Mouse (Mus musculus): Measurements from ENCODE around the gene Rhox2h.
"Not testable (repeated sequence)": the region's sequence is repeated elsewhere in the genome, so short reads cannot be mapped to it uniquely, and the experiment has no call there.

Rhox2h gene

DNA sequence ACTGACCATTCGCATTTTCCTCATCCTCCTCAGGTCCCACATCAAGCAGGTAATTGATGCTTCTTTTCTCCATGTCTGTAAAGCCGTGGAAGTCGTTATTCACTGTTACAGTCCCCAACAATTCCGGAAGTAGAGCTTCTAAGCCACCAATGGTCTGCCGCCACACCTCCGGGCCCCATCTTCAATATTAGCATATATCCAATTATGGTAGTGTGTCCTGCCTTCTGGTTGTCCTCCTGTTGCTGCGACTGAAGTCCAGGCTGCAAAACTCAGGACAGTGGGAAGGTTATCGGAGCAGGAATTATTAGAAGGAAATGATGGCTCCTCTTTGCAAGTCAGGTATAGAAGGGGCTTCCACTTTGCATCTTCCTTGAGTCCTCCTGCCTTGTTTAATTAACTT lies at the start of gene Rhox2h:
Gene Rhox2h, minus strand, starts transcription at position 101 of the 400 bp plus-strand sequence.
- not testable (repeated sequence) for DNase-seq (ENCODE audit: low read depth, low spot score)

DNA sequence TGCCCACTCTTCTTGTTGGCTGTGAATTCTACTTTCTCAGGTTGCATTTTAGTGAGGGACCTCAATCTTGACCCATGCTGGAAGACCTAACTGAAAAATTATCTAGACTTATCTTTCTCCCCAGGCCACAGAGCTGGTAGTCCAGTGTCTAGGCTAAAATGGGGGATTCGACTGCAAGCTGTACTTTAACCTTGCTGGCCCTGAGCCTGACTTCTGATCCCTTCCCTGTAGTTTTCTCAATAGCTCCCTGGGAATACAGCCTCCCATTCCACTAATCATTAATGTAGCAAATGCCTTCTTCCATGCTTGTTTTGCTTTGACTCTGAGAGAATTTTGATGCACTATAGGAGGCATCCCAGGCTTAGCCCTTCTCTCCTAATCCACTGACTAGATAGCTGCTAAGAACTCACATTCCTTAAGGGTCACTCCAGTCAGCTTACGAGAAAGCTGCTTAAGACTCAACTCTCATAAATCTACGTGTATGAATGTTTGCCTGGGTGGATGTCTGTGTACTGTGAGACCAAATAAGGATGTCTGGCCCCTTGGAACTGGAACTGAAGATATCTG lies 28.8 kb upstream of the Rhox2h start:
- DNase-seq (ENCODE audit: low read depth, low spot score): no peak

DNA sequence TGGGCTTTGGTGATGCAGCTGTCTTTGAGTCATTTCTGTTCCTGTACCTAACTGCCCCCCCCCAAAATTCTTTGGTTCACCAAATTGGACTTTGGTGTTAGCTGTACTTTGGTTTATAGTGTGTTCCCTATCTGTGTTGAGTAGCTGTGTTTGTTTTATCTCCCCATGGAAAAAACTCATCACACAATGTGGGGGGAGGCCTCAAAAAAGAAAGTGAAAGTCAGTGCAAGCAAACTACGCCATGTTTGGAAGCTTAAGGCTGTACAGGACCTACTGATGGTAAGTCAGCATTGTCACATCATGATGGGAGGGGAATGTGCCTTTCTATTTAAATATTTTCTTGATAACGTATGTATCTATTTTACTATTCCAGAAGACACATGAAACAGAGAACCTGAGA lies 19.2 kb upstream of the Rhox2h start:
- no peak for DNase-seq (ENCODE audit: low read depth, low spot score)

DNA sequence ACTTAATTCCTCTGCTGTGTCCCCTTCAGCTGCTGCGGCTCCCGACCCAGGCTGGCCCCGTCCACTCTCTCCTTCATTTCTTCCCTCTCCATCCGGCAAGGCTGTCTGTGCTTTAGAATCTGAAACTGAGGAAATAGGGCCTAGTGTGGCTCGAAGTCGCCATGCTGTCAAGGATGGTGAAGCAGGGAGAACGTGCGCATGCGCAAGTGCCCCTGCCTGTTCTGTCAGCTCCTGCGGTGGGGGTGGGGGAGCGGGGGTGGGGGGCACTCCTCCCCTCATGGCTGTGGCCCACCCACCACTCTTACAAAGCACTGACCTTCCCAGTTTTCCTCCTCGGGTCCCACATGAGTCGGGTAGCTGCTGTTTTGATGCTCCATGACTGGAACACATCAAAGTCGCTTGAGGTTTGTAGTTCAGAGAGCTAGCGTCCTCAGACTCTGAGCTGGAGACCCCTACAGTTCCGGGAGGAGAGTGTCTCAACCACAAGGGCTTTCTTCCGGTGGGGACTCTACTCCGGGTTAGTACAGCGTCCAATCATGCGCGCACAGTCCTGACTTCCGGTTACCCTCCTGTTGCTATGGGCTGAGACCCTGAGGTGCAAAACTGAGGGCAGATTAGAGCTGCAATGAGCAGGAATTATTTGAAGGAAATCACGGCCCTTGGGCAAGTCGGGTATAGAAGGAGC lies 10.1 kb upstream of the Rhox2h start:
- DNase-seq (ENCODE audit: low read depth, low spot score): no peak

DNA sequence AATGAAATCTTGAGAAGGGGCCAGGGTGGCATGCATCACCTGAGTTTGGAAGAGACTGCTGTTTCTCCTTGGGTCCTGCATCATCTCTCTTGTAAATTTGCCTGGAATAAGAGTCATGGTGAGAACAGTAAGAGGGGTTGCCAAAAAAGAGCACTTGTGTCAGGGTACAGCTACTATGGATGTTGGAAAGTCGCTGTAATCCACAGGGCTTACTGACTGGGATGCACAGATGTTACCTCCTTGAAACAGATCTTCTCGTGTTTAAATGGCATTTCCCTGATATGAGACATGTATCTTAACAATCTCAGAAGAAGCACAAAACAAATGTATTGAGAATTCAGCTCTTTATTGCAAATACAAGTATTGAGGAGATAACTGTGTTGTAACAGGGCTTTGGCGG lies 4.4 kb downstream of the Rhox2h start, which contains the start of gene Rhox3h:
Gene Rhox3h, minus strand, starts transcription at position 101 of the 400 bp plus-strand sequence.
- DNase-seq (ENCODE audit: low read depth, low spot score): not testable (repeated sequence)

DNA sequence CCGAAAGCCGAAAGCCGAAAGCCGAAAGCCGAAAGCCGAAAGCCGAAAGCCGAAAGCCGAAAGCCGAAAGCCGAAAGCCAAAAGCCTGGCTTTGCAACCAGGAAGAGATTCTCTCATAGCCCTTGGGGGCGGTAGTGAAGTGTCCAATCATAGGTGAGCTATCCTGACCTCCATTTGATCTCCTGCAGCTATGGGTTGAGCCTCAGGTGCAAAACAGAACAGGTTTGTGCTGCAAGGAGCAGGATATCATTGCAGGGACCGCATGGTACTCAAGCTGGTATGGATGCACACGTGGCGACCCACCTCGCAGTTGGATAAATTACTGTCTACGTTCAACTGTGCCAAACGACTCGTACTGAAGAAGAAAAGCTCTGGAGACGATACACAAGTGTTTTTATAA lies 21.9 kb downstream of the Rhox2h start, which contains the start of gene Rhox4g:
Gene Rhox4g, minus strand, starts transcription at position 101 of the 400 bp plus-strand sequence.
- DNase-seq (ENCODE audit: low read depth, low spot score): not testable (repeated sequence)

DNA sequence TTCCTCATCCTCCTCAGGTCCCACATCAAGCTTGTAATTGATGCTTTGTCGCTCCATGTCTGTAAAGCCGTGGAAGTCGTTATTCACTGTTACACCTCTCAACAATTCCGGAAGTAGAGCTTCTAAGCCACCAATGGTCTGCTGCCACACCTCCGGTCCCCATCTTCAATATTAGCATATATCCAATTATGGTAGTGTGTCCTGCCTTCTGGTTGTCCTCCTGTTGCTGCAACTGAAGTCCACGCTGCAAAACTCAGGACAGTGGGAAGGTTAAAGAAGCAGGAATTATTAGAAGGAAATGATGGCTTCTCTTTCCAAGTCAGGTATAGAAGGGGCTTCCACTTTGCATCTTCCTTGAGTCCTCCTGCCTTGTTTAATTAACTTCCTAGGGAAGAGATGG lies 29.7 kb downstream of the Rhox2h start, which contains the start of gene Rhox2g:
Gene Rhox2g, minus strand, starts transcription at position 101 of the 400 bp plus-strand sequence.
- DNase-seq (ENCODE audit: low read depth, low spot score): not testable (repeated sequence)

DNA sequence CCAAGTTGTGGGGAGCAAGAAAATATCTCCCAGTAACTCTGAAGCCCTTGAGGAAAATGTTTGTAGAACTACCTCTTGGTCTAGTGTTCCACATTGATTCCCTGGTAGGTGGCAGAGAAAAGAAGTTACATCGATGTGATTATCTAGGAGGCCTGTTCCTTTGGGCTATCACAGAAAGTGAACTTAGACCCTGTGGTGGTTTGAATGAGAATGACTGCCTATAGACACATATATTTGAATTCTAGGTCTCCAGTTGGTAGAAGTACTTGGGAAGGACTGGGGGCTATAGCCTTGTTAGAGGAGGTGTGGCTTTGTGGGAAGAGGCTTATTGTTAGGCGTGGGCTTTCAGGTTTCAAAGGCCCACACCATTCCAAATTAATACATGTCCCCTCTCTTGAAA lies 44.6 kb downstream of the Rhox2h start, which contains the start of gene Rhox3g:
Gene Rhox3g, minus strand, starts transcription at position 101 of the 400 bp plus-strand sequence.
- not testable (repeated sequence) for DNase-seq (ENCODE audit: low read depth, low spot score)

Data from embryo, embryonic 11.5 days (tissue).